Mouse (Mus musculus): Measurements from ENCODE around the gene Cptp. TPM values are rescaled to one million over a fixed set of nuclear protein-coding genes. Genes with fewer than 3 reads are reported as not detected.

The Cptp gene
- polyA plus RNA-seq, 1 experiment from 2014 or later = 13.8 TPM

DNA sequence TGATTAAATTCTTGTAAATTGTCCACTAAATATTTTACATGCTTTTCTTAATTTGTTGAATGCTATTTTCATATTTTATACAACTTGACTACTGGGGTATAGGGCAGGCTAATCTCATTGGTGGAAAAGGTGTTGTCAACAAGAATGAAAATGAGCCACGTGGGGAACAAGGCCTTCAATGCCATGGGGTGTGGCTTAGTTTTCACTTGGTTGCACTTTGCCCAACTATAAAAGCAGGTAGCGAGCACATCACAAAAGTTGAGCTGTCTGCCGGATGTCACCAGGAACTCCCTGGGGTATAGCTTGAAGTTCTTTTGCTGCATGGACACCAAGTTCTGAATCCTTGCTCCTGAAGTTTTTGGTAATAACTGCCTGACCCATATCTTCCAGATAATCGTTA, 51.7 kb downstream of the Cptp start:
- H3K27me3 ChIP-seq = no peaks in the 10 kb centered on the region
- H3K9me3 ChIP-seq = no peaks in the 10 kb centered on the region
- H3K27ac ChIP-seq = no peak overlapping the region
- H3K9ac ChIP-seq = no peak overlapping the region
- peaks cover 86% of the 10 kb centered on the region for H3K36me3 ChIP-seq
- no peak overlapping the region for H3K4me2 ChIP-seq (replicated peaks)
- peaks cover 14% of the 10 kb centered on the region for H3K4me1 ChIP-seq
- 84% methylated on average over 4 of the region's 4 CpGs for WGBS
- H3K4me3 ChIP-seq = no peak overlapping the region
- no peak for ATAC-seq (ENCODE audit: low FRiP score, low read depth)

Small RNA genes within 50 kb of the gene (microRNA-seq; reads per million reads assigned to microRNA genes)
- not detected for gene Gm22991

Other genes with a start within 250 kb of the Cptp start
- gene Cdk11b, start 244.6 kb downstream of the Cptp start, polyA plus RNA-seq (2015; fragmentation: Nextera tagmentation; extraction: Ambion mirVana) = 70.3 and 71.2 TPM in 2 replicates
- gene Gm10563, start 224.0 kb downstream of the Cptp start, polyA plus RNA-seq (2015; fragmentation: Nextera tagmentation; extraction: Ambion mirVana) = not detected in 2 replicates
- 17.1 and 19.1 TPM in 2 replicates for gene Mmp23, start 216.1 kb downstream of the Cptp start, polyA plus RNA-seq (2015; fragmentation: Nextera tagmentation; extraction: Ambion mirVana)
- gene Mib2, start 200.2 kb downstream of the Cptp start, polyA plus RNA-seq (2015; fragmentation: Nextera tagmentation; extraction: Ambion mirVana) = 30.5 and 34.3 TPM in 2 replicates
- gene Fndc10, start 175.1 kb downstream of the Cptp start, polyA plus RNA-seq (2015; fragmentation: Nextera tagmentation; extraction: Ambion mirVana) = 8.4 and 10.2 TPM in 2 replicates
- gene Ssu72, start 164.6 kb downstream of the Cptp start, polyA plus RNA-seq (2015; fragmentation: Nextera tagmentation; extraction: Ambion mirVana) = 141 and 150 TPM in 2 replicates
- 1.0 and 1.1 TPM in 2 replicates for gene Tmem240, start 134.6 kb downstream of the Cptp start, polyA plus RNA-seq (2015; fragmentation: Nextera tagmentation; extraction: Ambion mirVana)
- 94.4 and 100 TPM in 2 replicates for gene Atad3a, start 108.3 kb downstream of the Cptp start, polyA plus RNA-seq (2015; fragmentation: Nextera tagmentation; extraction: Ambion mirVana)
- 11.1 and 11.6 TPM in 2 replicates for gene Vwa1, start 94.7 kb downstream of the Cptp start, polyA plus RNA-seq (2015; fragmentation: Nextera tagmentation; extraction: Ambion mirVana)
- gene Tmem88b, start 83.6 kb downstream of the Cptp start, polyA plus RNA-seq (2015; fragmentation: Nextera tagmentation; extraction: Ambion mirVana) = 0.64 and 0.81 TPM in 2 replicates
- not detected in 2 replicates for gene Ankrd65, start 79.0 kb downstream of the Cptp start, polyA plus RNA-seq (2015; fragmentation: Nextera tagmentation; extraction: Ambion mirVana)
- 213 and 220 TPM in 2 replicates for gene Mrpl20, start 66.6 kb downstream of the Cptp start, polyA plus RNA-seq (2015; fragmentation: Nextera tagmentation; extraction: Ambion mirVana)
- 211 and 231 TPM in 2 replicates for gene Ccnl2, start 57.0 kb downstream of the Cptp start, polyA plus RNA-seq (2015; fragmentation: Nextera tagmentation; extraction: Ambion mirVana)
- 140 and 144 TPM in 2 replicates for gene Aurkaip1, start 38.2 kb downstream of the Cptp start, polyA plus RNA-seq (2015; fragmentation: Nextera tagmentation; extraction: Ambion mirVana)
- 76.6 and 92.7 TPM in 2 replicates for gene Mxra8, start 29.8 kb downstream of the Cptp start, polyA plus RNA-seq (2015; fragmentation: Nextera tagmentation; extraction: Ambion mirVana)
- gene Dvl1, start 22.0 kb downstream of the Cptp start, polyA plus RNA-seq (2015; fragmentation: Nextera tagmentation; extraction: Ambion mirVana) = 4.3 and 5.7 TPM in 2 replicates
- 0.25 and 0.33 TPM in 2 replicates for gene Tas1r3, start 6.1 kb downstream of the Cptp start, polyA plus RNA-seq (2015; fragmentation: Nextera tagmentation; extraction: Ambion mirVana)
- 71.2 and 74.8 TPM in 2 replicates for gene Ints11, start 106 bp upstream of the Cptp start, polyA plus RNA-seq (2015; fragmentation: Nextera tagmentation; extraction: Ambion mirVana)
- 51.8 and 55.9 TPM in 2 replicates for gene Pusl1, start 22.3 kb upstream of the Cptp start, polyA plus RNA-seq (2015; fragmentation: Nextera tagmentation; extraction: Ambion mirVana)
- gene Acap3, start 22.4 kb upstream of the Cptp start, polyA plus RNA-seq (2015; fragmentation: Nextera tagmentation; extraction: Ambion mirVana) = 18.2 and 19.4 TPM in 2 replicates
- gene Ube2j2, start 74.4 kb upstream of the Cptp start, polyA plus RNA-seq (2015; fragmentation: Nextera tagmentation; extraction: Ambion mirVana) = 113 and 126 TPM in 2 replicates
- gene C1qtnf12, start 92.9 kb upstream of the Cptp start, polyA plus RNA-seq (2015; fragmentation: Nextera tagmentation; extraction: Ambion mirVana) = 32.0 and 35.0 TPM in 2 replicates
- gene B3galt6, start 123.2 kb upstream of the Cptp start, polyA plus RNA-seq (2015; fragmentation: Nextera tagmentation; extraction: Ambion mirVana) = 16.8 and 17.3 TPM in 2 replicates
- 160 and 166 TPM in 2 replicates for gene Sdf4, start 123.4 kb upstream of the Cptp start, polyA plus RNA-seq (2015; fragmentation: Nextera tagmentation; extraction: Ambion mirVana)
- gene Tnfrsf4, start 144.4 kb upstream of the Cptp start, polyA plus RNA-seq (2015; fragmentation: Nextera tagmentation; extraction: Ambion mirVana) = 0.80 and 0.85 TPM in 2 replicates
- 2.8 and 2.9 TPM in 2 replicates for gene Tnfrsf18, start 156.7 kb upstream of the Cptp start, polyA plus RNA-seq (2015; fragmentation: Nextera tagmentation; extraction: Ambion mirVana)
- gene Ttll10, start 190.0 kb upstream of the Cptp start, polyA plus RNA-seq (2015; fragmentation: Nextera tagmentation; extraction: Ambion mirVana) = 0.70 and 1.1 TPM in 2 replicates
- gene 9430015G10Rik, start 240.5 kb upstream of the Cptp start, polyA plus RNA-seq (2015; fragmentation: Nextera tagmentation; extraction: Ambion mirVana) = 45.2 and 48.7 TPM in 2 replicates